8 mouse cellular contexts compared by ENCODE assay signal in genomic region chr3:107758176-107758575, GRCm38 (mm10). TPM values are rescaled to one million over a fixed set of nuclear protein-coding genes. Genes with fewer than 3 reads are reported as not detected.
DNase-seq lines count a peak whose midpoint lies in the region; ATAC-seq and TF ChIP-seq lines count a peak whose summit lies in the region.

No protein-coding gene starts in this region.

- H3K9ac ChIP-seq in kidney, embryonic 15.5 days, result no peak overlapping the region
- no peak overlapping the region for H3K9ac ChIP-seq in heart, postnatal 0 days (replicated peaks; ENCODE audit: low read depth, low read length)
- no peak overlapping the region for H3K9ac ChIP-seq in midbrain, embryonic 14.5 days (replicated peaks; ENCODE audit: low read length)

- DNase-seq in kidney, adult 9 months, result no peak
- DNase-seq in embryonic facial prominence, embryonic 10.5 days (ENCODE audit: low spot score), result no peak
- DNase-seq in heart, postnatal 0 days (ENCODE audit: low spot score), result no peak
- DNase-seq in midbrain, embryonic 14.5 days, result no peak
- no peak for DNase-seq in frontal cortex, postnatal 36 days (ENCODE audit: low spot score in 2 of 2)
- DNase-seq in testis, postnatal 14 days (ENCODE audit: low spot score), result no peak
- no peak for DNase-seq in retina, embryonic 14.5 days (ENCODE audit: low spot score)

- H3K36me3 ChIP-seq in kidney, embryonic 15.5 days, result peaks cover 16% of the 10 kb centered on the region
- peaks cover 4% of the 10 kb centered on the region; the same call in 1 of the 2 replicates for H3K36me3 ChIP-seq in embryonic facial prominence, embryonic 10.5 days (replicated peaks)
- H3K36me3 ChIP-seq in heart, postnatal 0 days (replicated peaks; ENCODE audit: control insufficient read depth, insufficient read depth, low read length), result peaks cover 28% of the 10 kb centered on the region
- H3K36me3 ChIP-seq in midbrain, embryonic 14.5 days (ENCODE audit: control insufficient read depth, insufficient read depth, low read length), result no peaks in the 10 kb centered on the region

- no peak overlapping the region for H3K27ac ChIP-seq in kidney, embryonic 15.5 days
- no peak overlapping the region for H3K27ac ChIP-seq in embryonic facial prominence, embryonic 10.5 days (replicated peaks)
- H3K27ac ChIP-seq in heart, postnatal 0 days (ENCODE audit: low read depth), result no peak overlapping the region
- H3K27ac ChIP-seq in midbrain, embryonic 14.5 days (replicated peaks; ENCODE audit: low read depth, low read length), result no peak overlapping the region

- H3K4me1 ChIP-seq in kidney, embryonic 15.5 days, result peaks cover 29% of the 10 kb centered on the region
- peaks cover 24% of the 10 kb centered on the region for H3K4me1 ChIP-seq in embryonic facial prominence, embryonic 10.5 days
- peaks cover 18% of the 10 kb centered on the region for H3K4me1 ChIP-seq in heart, postnatal 0 days (ENCODE audit: control insufficient read depth, insufficient read depth)
- H3K4me1 ChIP-seq in midbrain, embryonic 14.5 days (ENCODE audit: control insufficient read depth, insufficient read depth, low read length), result peaks cover 21% of the 10 kb centered on the region

- peaks cover 5% of the 10 kb centered on the region; the same call in 1 of the 2 replicates for H3K27me3 ChIP-seq in kidney, embryonic 15.5 days
- H3K27me3 ChIP-seq in embryonic facial prominence, embryonic 10.5 days (replicated peaks; ENCODE audit: low read depth, poor library complexity, severe bottlenecking), result peaks cover 41% of the 10 kb centered on the region
- H3K27me3 ChIP-seq in heart, postnatal 0 days (ENCODE audit: control insufficient read depth, insufficient read depth, low read length), result no peaks in the 10 kb centered on the region
- no peaks in the 10 kb centered on the region for H3K27me3 ChIP-seq in midbrain, embryonic 14.5 days (ENCODE audit: control insufficient read depth, insufficient read depth, low read length)

- TF ChIP-seq EP300 in heart, postnatal 0 days (IDR thresholded peaks at IDR 0.05; ENCODE audit: low read depth), result no peak

- no peak for ATAC-seq in kidney, embryonic 15.5 days (replicated peaks; ENCODE audit: low FRiP score)
- ATAC-seq in heart, postnatal 0 days (ENCODE audit: insufficient read depth, low read depth), result no peak
- no peak for ATAC-seq in midbrain, embryonic 14.5 days (ENCODE audit: low FRiP score, low TSS enrichment)

- no peak for TF ChIP-seq CTCF in heart, postnatal 0 days (IDR thresholded peaks at IDR 0.05; ENCODE audit: low read depth)

- peak overlapping the region; percentile 64 for H3K4me3 ChIP-seq in kidney, embryonic 15.5 days (replicated peaks)
- 0 out of 2 replicates have a peak overlapping the region, but pooled peaks have one; percentile 84 for H3K4me3 ChIP-seq in embryonic facial prominence, embryonic 10.5 days
- H3K4me3 ChIP-seq in heart, postnatal 0 days (ENCODE audit: low read depth, low read length), result peak overlapping the region; percentile 87
- no peak overlapping the region for H3K4me3 ChIP-seq in midbrain, embryonic 14.5 days (replicated peaks; ENCODE audit: low read depth, low read length)

- H3K9me3 ChIP-seq in kidney, embryonic 15.5 days (replicated peaks), result no peaks in the 10 kb centered on the region
- H3K9me3 ChIP-seq in embryonic facial prominence, embryonic 10.5 days, result no peaks in the 10 kb centered on the region
- H3K9me3 ChIP-seq in heart, postnatal 0 days (replicated peaks; ENCODE audit: control insufficient read depth, low read length), result no peaks in the 10 kb centered on the region
- no peaks in the 10 kb centered on the region for H3K9me3 ChIP-seq in midbrain, embryonic 14.5 days (ENCODE audit: control insufficient read depth, low read length)

- 48% methylated on average over 2 of the region's 2 CpGs for WGBS in kidney, embryonic 15.5 days
- WGBS in embryonic facial prominence, embryonic 10.5 days, result 78% methylated on average over 2 of the region's 2 CpGs
- WGBS in heart, postnatal 0 days, result 55% methylated on average over 2 of the region's 2 CpGs
- 79% methylated on average over 2 of the region's 2 CpGs for WGBS in midbrain, embryonic 14.5 days

- H3K4me2 ChIP-seq in kidney, embryonic 15.5 days, result peak overlapping the region; percentile 85
- H3K4me2 ChIP-seq in heart, postnatal 0 days (ENCODE audit: low read depth, low read length), result peak overlapping the region; percentile 87
- H3K4me2 ChIP-seq in midbrain, embryonic 14.5 days (ENCODE audit: low read length), result peak overlapping the region; percentile 91; the same call in 1 of the 2 replicates

RNA-seq across cellular contexts. Expression of gene Csf1, which starts 2.1 kb away (rescaled TPM):
- 9.3 and 10.3 TPM in 2 replicates for polyA plus RNA-seq in kidney, embryonic 15.5 days (2015; fragmentation: Nextera tagmentation; extraction: Ambion mirVana)
- 3.8 and 4.4 TPM in 2 replicates for polyA plus RNA-seq in embryonic facial prominence, embryonic 10.5 days (2016; fragmentation: Nextera tagmentation; extraction: Ambion mirVana)
- total RNA-seq in heart, postnatal 0 days (2014; rRNA removed; ENCODE audit: low replicate concordance), result 18.2 and 23.6 TPM in 2 replicates
- polyA plus RNA-seq in heart, postnatal 0 days (2015; fragmentation: Nextera tagmentation; extraction: Ambion mirVana), result 7.7 and 8.1 TPM in 2 replicates
- polyA plus RNA-seq in midbrain, embryonic 14.5 days (2014; fragmentation: Nextera tagmentation; extraction: Ambion mirVana), result 2.3 and 7.6 TPM in 2 replicates
